Mouse (Mus musculus) spleen, adult 2 months (tissue): ENCODE results near the gene Gpr183. TPM values are rescaled to one million over a fixed set of nuclear protein-coding genes. Genes with fewer than 3 reads are reported as not detected.

ENCODE experiments used
- DNase-seq, 2 experiments: peaks; one replicate each; pipeline versions ENCODE4 v3.0.0 to v3.0.0-alpha.2; 2012 to 2021; ENCODE audit warnings: low spot score in 2 of 2, low read depth in 1 of 2
- H3K27ac ChIP-seq: fragments of 200-500 bp; 2 replicates; pipeline ENCODE4 v1.5.1; 2012; ENCODE audit warnings: low read length, inconsistent platforms; ENCODE audit not compliant: insufficient read depth
- H3K27me3 ChIP-seq: fragments of 200-500 bp; 2 replicates; pipeline ENCODE4 v1.6.1; 2012; ENCODE audit warnings: mild to moderate bottlenecking, moderate library complexity, low read length, inconsistent platforms; ENCODE audit not compliant: control insufficient read depth, insufficient read depth
- H3K36me3 ChIP-seq: fragments of 200-500 bp; 2 replicates; pipeline ENCODE4 v1.6.1; 2012; ENCODE audit warnings: mild to moderate bottlenecking, low read length, inconsistent platforms; ENCODE audit not compliant: control insufficient read depth, insufficient read depth
- H3K4me1 ChIP-seq: fragments of 200-500 bp; 2 replicates; pipeline ENCODE4 v1.6.1; 2011; ENCODE audit warnings: inconsistent platforms; ENCODE audit not compliant: control insufficient read depth, insufficient read depth, insufficient read length
- H3K4me3 ChIP-seq: fragments of 200-500 bp; 2 replicates; pipeline ENCODE4 v1.5.1; 2011; ENCODE audit warnings: mild to moderate bottlenecking, inconsistent platforms; ENCODE audit not compliant: insufficient read depth, insufficient read length; ENCODE audit errors: extremely low read depth
- CTCF ChIP-seq: fragments of 200-500 bp; IDR thresholded peaks from 2 replicates; pipeline ENCODE4 v1.5.1; 2011; ENCODE audit warnings: mild to moderate bottlenecking, inconsistent platforms; ENCODE audit not compliant: insufficient read depth, insufficient read length, insufficient replicate concordance; ENCODE audit errors: extremely low read depth
- POLR2A ChIP-seq: fragments of 200-500 bp; IDR thresholded peaks from 2 replicates; pipeline ENCODE4 v1.6.1; 2011; ENCODE audit warnings: low read depth, low read length, inconsistent platforms
- WGBS: fragments of 180-500 bp; shearing (Covaris S2); methylation state at CpG from one replicate; pipeline ENCODE4 v1.1.7; 2018; 5-methylcytosine and 5-hydroxymethylcytosine counted together
- polyA plus RNA-seq: library from polyadenylated mRNA; depleted of rRNA; stranded (reverse); fragments of >200 nt; gene quantifications from 2 replicates; pipeline ENCODE4 v1.2.3, GENCODE M21; 2012

The Gpr183 gene
- polyA plus RNA-seq, 1 experiment: 19.3 TPM

- no peak for DNase-seq
- Histone ChIP-seq H3K4me1 (peaks cover 50% of the 10 kb centered on the region), H3K4me3 (no peak overlapping the region), H3K27ac (peak overlapping the region; percentile 79), H3K27me3 (no peaks in the 10 kb centered on the region), H3K36me3 (peaks cover 20% of the 10 kb centered on the region)
- no peak for TF ChIP-seq CTCF
- no peak for TF ChIP-seq POLR2A
- WGBS: 90% methylated on average over 11 of the region's 11 CpGs
Observed at GRCm38 (mm10) chr14:121954129-121954528, 10.9 kb downstream of the Gpr183 start.

GRCm38 (mm10) chr14:121952046-121952400, 13.0 kb downstream of the Gpr183 start:
- Histone ChIP-seq H3K27ac (peak overlapping the region; percentile 63; the same call in 1 of the 2 replicates), H3K4me3 (no peak overlapping the region), H3K4me1 (peaks cover 42% of the 10 kb centered on the region), H3K36me3 (peaks cover 18% of the 10 kb centered on the region), H3K27me3 (no peaks in the 10 kb centered on the region)
- DNase-seq: peak in 1 of 2 experiments; percentile 1
- WGBS: 89% methylated on average over 5 of the region's 5 CpGs
- TF ChIP-seq POLR2A: no peak
- no peak for TF ChIP-seq CTCF

GRCm38 (mm10) chr14:121951399-121952045, 13.5 kb downstream of the Gpr183 start:
- TF ChIP-seq POLR2A (no peak), CTCF (no peak)
- H3K27ac ChIP-seq: peak overlapping the region; percentile 63
- H3K27me3 ChIP-seq: no peaks in the 10 kb centered on the region
- DNase-seq: peak in 1 of 2 experiments; percentile 15
- 84% methylated on average over 2 of the region's 2 CpGs for WGBS
- H3K4me3 ChIP-seq: no peak overlapping the region
- peaks cover 39% of the 10 kb centered on the region for H3K4me1 ChIP-seq
- H3K36me3 ChIP-seq: peaks cover 16% of the 10 kb centered on the region

GRCm38 (mm10) chr14:121949897-121950296, 15.1 kb downstream of the Gpr183 start:
- WGBS: 61% methylated on average over 5 of the region's 5 CpGs
- TF ChIP-seq POLR2A: no peak
- no peak for TF ChIP-seq CTCF
- Histone ChIP-seq H3K27me3 (no peaks in the 10 kb centered on the region), H3K4me1 (peaks cover 38% of the 10 kb centered on the region), H3K4me3 (no peak overlapping the region), H3K27ac (peak overlapping the region; percentile 39), H3K36me3 (peaks cover 16% of the 10 kb centered on the region)
- DNase-seq: no peak

GRCm38 (mm10) chr14:121949436-121949835, 15.6 kb downstream of the Gpr183 start:
- Histone ChIP-seq H3K36me3 (peaks cover 16% of the 10 kb centered on the region), H3K4me3 (no peak overlapping the region), H3K27me3 (no peaks in the 10 kb centered on the region), H3K4me1 (peaks cover 33% of the 10 kb centered on the region), H3K27ac (peak overlapping the region; percentile 39)
- no peak for TF ChIP-seq POLR2A
- no peak for TF ChIP-seq CTCF
- 92% methylated on average over 3 of the region's 3 CpGs for WGBS
- no peak for DNase-seq

- no peak for DNase-seq
- Histone ChIP-seq H3K27ac (peak overlapping the region; percentile 65; the same call in 1 of the 2 replicates), H3K36me3 (peaks cover 6% of the 10 kb centered on the region), H3K4me1 (peaks cover 26% of the 10 kb centered on the region), H3K27me3 (no peaks in the 10 kb centered on the region), H3K4me3 (no peak overlapping the region)
- TF ChIP-seq POLR2A (no peak), CTCF (no peak)
- WGBS: 75% methylated on average over 3 of the region's 3 CpGs
Observed at GRCm38 (mm10) chr14:121947966-121948365, 17.0 kb downstream of the Gpr183 start.

GRCm38 (mm10) chr14:121947201-121947760, 17.7 kb downstream of the Gpr183 start:
- Histone ChIP-seq H3K36me3 (peaks cover 4% of the 10 kb centered on the region), H3K4me3 (no peak overlapping the region), H3K27ac (peak overlapping the region; percentile 65), H3K27me3 (no peaks in the 10 kb centered on the region), H3K4me1 (peaks cover 26% of the 10 kb centered on the region)
- TF ChIP-seq POLR2A (no peak), CTCF (no peak)
- DNase-seq: no peak
- WGBS: 63% methylated on average over 8 of the region's 8 CpGs
